ENCODE assay signal across 17 mouse cellular contexts in genomic region chr4:34640731-34641130, GRCm38 (mm10). TPM values are rescaled to one million over a fixed set of nuclear protein-coding genes. Genes with fewer than 3 reads are reported as not detected.
DNase-seq lines count a peak whose midpoint lies in the region.
"Had no signal": no experiment of that assay in that cellular context is flagged by ENCODE, and none has a peak within 500 bp of the region (broad histone marks: within the 10 kb centered on the region; RNA-seq: fewer than 3 reads in every experiment).

No protein-coding gene starts in this region.

- no peak overlapping the region for H3K27ac ChIP-seq in heart, embryonic 10.5 days

- WGBS in heart, embryonic 10.5 days = 96% methylated on average over 3 of the region's 3 CpGs

- DNase-seq in heart, adult 11 months = peak; percentile 51
- no peak for DNase-seq in heart, postnatal 36 days
- peak; percentile 52 for DNase-seq in heart, embryonic 10.5 days (ENCODE audit: low spot score)
- DNase-seq in heart, adult 18-20 months = no peak
- DNase-seq: adrenal gland, adult 2 months; adrenal gland, adult 8-10 months; adrenal gland, postnatal 10 days; adrenal gland, postnatal 14 days; adrenal gland, postnatal 25 days; adrenal gland, postnatal 36 days; B cell, adult 2 months; cerebellum, adult 11 months; cerebellum, adult 11-12 months; cerebellum, adult 18-20 months had no signal

- peaks cover 37% of the 10 kb centered on the region for H3K36me3 ChIP-seq in heart, embryonic 10.5 days

- H3K4me1 ChIP-seq in heart, embryonic 10.5 days = no peaks in the 10 kb centered on the region

- H3K27me3 ChIP-seq in heart, embryonic 10.5 days (ENCODE audit: insufficient read depth, poor library complexity, severe bottlenecking) = no peaks in the 10 kb centered on the region
- H3K27me3 ChIP-seq: CH12.LX, Patski had no signal

- H3K4me3 ChIP-seq in heart, embryonic 10.5 days = no peak overlapping the region

- intact Hi-C loops in heart, postnatal 36 days (cut with DNase I) = no loop called here

- H3K9me3 ChIP-seq in heart, embryonic 10.5 days = no peaks in the 10 kb centered on the region
- H3K9me3 ChIP-seq: G1E had no signal

RNA-seq across cellular contexts. Expression of gene Rars2, which starts 26.0 kb away (rescaled TPM):
- 10 to 100 TPM; 25.1 to 33.3 TPM for total RNA-seq in heart, postnatal 36 days (2021)
- polyA plus RNA-seq in heart, embryonic 10.5 days (2016; fragmentation: Nextera tagmentation; extraction: Ambion mirVana) = 63.1 and 68.0 TPM in 2 replicates
- total RNA-seq in heart, adult 18-20 months (2021) = 10 to 100 TPM; 22.5 to 25.4 TPM

RNA-seq across cellular contexts. Expression of gene Orc3, which starts 26.0 kb away (rescaled TPM):
- 10 to 100 TPM; 36.5 to 38.5 TPM for total RNA-seq in heart, postnatal 36 days (2021)
- 84.3 and 85.2 TPM in 2 replicates for polyA plus RNA-seq in heart, embryonic 10.5 days (2016; fragmentation: Nextera tagmentation; extraction: Ambion mirVana)
- 10 to 100 TPM; 31.5 to 33.9 TPM for total RNA-seq in heart, adult 18-20 months (2021)

RNA-seq across cellular contexts. Expression of gene Slc35a1, which starts 46.5 kb away (rescaled TPM):
- 10 to 100 TPM; 13.0 to 14.2 TPM for total RNA-seq in heart, postnatal 36 days (2021)
- polyA plus RNA-seq in heart, embryonic 10.5 days (2016; fragmentation: Nextera tagmentation; extraction: Ambion mirVana) = 53.0 and 58.0 TPM in 2 replicates
- 10 to 100 TPM; 11.8 to 14.6 TPM for total RNA-seq in heart, adult 18-20 months (2021)

Comparison
In these comparisons a context has a peak if more than half of its experiments do, and no peak if none do; other contexts are left out.
1. DNase-seq: peak in heart, adult 11 months (single experiment) and heart, embryonic 10.5 days (single experiment); none in heart, postnatal 36 days (0 of 2) and heart, adult 18-20 months (0 of 2).